Mouse (Mus musculus) kidney, embryonic 14.5 days (tissue): ENCODE data around the gene Lztr1. TPM values are rescaled to one million over a fixed set of nuclear protein-coding genes. Genes with fewer than 3 reads are reported as not detected.

Source experiments
- ATAC-seq: fragments of 200-750 bp; cut with Nextera tagmentation; 2 replicates; pipeline ENCODE4 v1.8.0; 2017; ENCODE audit warnings: moderate number of reproducible peaks, mild to moderate bottlenecking, moderate TSS enrichment, moderate library complexity; ENCODE audit not compliant: low FRiP score, low TSS enrichment
- H3K27ac ChIP-seq: fragments of 300-500 bp; sonication (generic); 2 replicates; pipeline ENCODE4 v1.5.1; 2014; ENCODE audit warnings: low read depth, mild to moderate bottlenecking, low read length, moderate library complexity, mixed read lengths
- H3K27me3 ChIP-seq: fragments of 300-500 bp; sonication (generic); 2 replicates; pipeline ENCODE4 v1.6.1; 2014; ENCODE audit warnings: mild to moderate bottlenecking, low read length; ENCODE audit not compliant: control insufficient read depth, insufficient read depth
- H3K36me3 ChIP-seq: fragments of 300-500 bp; sonication (generic); 2 replicates; pipeline ENCODE4 v1.6.1; 2014; ENCODE audit warnings: low read length, mixed read lengths; ENCODE audit not compliant: control insufficient read depth, insufficient read depth
- H3K4me1 ChIP-seq: fragments of 300-500 bp; sonication (generic); 2 replicates; pipeline ENCODE4 v1.6.1; 2014; ENCODE audit warnings: low read length, mixed read lengths; ENCODE audit not compliant: control insufficient read depth, insufficient read depth
- H3K4me2 ChIP-seq: fragments of 300-500 bp; sonication (generic); replicated peaks from 2 replicates; pipeline ENCODE4 v1.6.1; 2014; ENCODE audit warnings: low read depth, mild to moderate bottlenecking, low read length
- H3K4me3 ChIP-seq: fragments of 300-500 bp; sonication (generic); 2 replicates; pipeline ENCODE4 v1.5.1; 2014; ENCODE audit warnings: mild to moderate bottlenecking, low read length
- H3K9ac ChIP-seq: fragments of 300-500 bp; sonication (generic); 2 replicates; pipeline ENCODE4 v1.6.1; 2014; ENCODE audit warnings: low read depth, mild to moderate bottlenecking, low read length, moderate library complexity
- H3K9me3 ChIP-seq: fragments of 300-500 bp; sonication (generic); 2 replicates; pipeline ENCODE4 v1.6.1; 2016; ENCODE audit warnings: low read length; ENCODE audit not compliant: control insufficient read depth
- WGBS: fragments of 180-500 bp; shearing (Covaris S2); extraction: QIAGEN DNeasy Blood & Tissue Kit; methylation state at CpG from one replicate; pipeline ENCODE4 v1.1.7; 2014; 5-methylcytosine and 5-hydroxymethylcytosine counted together
- polyA plus RNA-seq: library from polyadenylated mRNA; unstranded; fragments of >200 nt; fragmentation: Nextera tagmentation; extraction: Ambion mirVana; gene quantifications from 2 replicates; pipeline ENCODE4 v1.2.1, GENCODE M21; 2014

Gene Lztr1
- polyA plus RNA-seq, 1 experiment from 2014 or later = 81.4 TPM

GRCm38 (mm10) chr16:17558811-17559210, 50.3 kb downstream of the Lztr1 start:
- Histone ChIP-seq H3K36me3 (no peaks in the 10 kb centered on the region), H3K4me1 (peaks cover 19% of the 10 kb centered on the region), H3K9ac (peak overlapping the region; percentile 14; the same call in 1 of the 2 replicates), H3K9me3 (no peaks in the 10 kb centered on the region), H3K27me3 (no peaks in the 10 kb centered on the region; the same call in 1 of the 2 replicates), H3K4me2 (peak overlapping the region; percentile 25), H3K27ac (peak overlapping the region; percentile 44), H3K4me3 (no peak overlapping the region)
- peak; percentile 5; the same call in 1 of the 2 replicates for ATAC-seq
- 1% methylated on average over 5 of the region's 5 CpGs for WGBS

- no peak for ATAC-seq
- H3K4me3 ChIP-seq = no peak overlapping the region
- peak overlapping the region; percentile 25; the same call in 1 of the 2 replicates for H3K4me2 ChIP-seq
- no peaks in the 10 kb centered on the region for H3K9me3 ChIP-seq
- H3K9ac ChIP-seq = no peak overlapping the region; the same call in 1 of the 2 replicates
- no peaks in the 10 kb centered on the region for H3K36me3 ChIP-seq
- H3K4me1 ChIP-seq = peaks cover 19% of the 10 kb centered on the region
- no peak overlapping the region; the same call in 1 of the 2 replicates for H3K27ac ChIP-seq
- 74% methylated on average over 9 of the region's 9 CpGs for WGBS
- no peaks in the 10 kb centered on the region; the same call in 1 of the 2 replicates for H3K27me3 ChIP-seq
Observed at GRCm38 (mm10) chr16:17559396-17560027, 51.0 kb downstream of the Lztr1 start.

GRCm38 (mm10) chr16:17561128-17561750, 52.8 kb downstream of the Lztr1 start, which contains the start of gene Lrrc74b:
Lrrc74b (minus strand) TSS chr16:17561247.
- peak; percentile 87 for ATAC-seq
- Histone ChIP-seq H3K9ac (peak within 1 kb of the TSS; percentile 38; the same call in 1 of the 2 replicates), H3K27me3 (no peaks in the 10 kb centered on the region; the same call in 1 of the 2 replicates), H3K9me3 (no peaks in the 10 kb centered on the region), H3K4me3 (peak within 1 kb of the TSS; percentile 30), H3K36me3 (no peaks in the 10 kb centered on the region), H3K4me2 (peak within 1 kb of the TSS; percentile 53), H3K27ac (peak within 1 kb of the TSS; percentile 56), H3K4me1 (peaks cover 19% of the 10 kb centered on the region)
- WGBS = 1% methylated on average over 22 of the region's 22 CpGs

GRCm38 (mm10) chr16:17561751-17562208, 53.3 kb downstream of the Lztr1 start, which contains the start of gene P2rx6:
P2rx6 (plus strand) TSS chr16:17561885.
- Histone ChIP-seq H3K4me3 (peak within 1 kb of the TSS; percentile 30), H3K27me3 (no peaks in the 10 kb centered on the region; the same call in 1 of the 2 replicates), H3K9ac (peak within 1 kb of the TSS; percentile 38; the same call in 1 of the 2 replicates), H3K36me3 (no peaks in the 10 kb centered on the region), H3K9me3 (no peaks in the 10 kb centered on the region), H3K4me1 (peaks cover 19% of the 10 kb centered on the region), H3K27ac (peak within 1 kb of the TSS; percentile 56), H3K4me2 (peak within 1 kb of the TSS; percentile 53)
- WGBS = 1% methylated on average over 10 of the region's 10 CpGs
- peak; percentile 73 for ATAC-seq

GRCm38 (mm10) chr16:17563580-17563979, 55.1 kb downstream of the Lztr1 start:
- H3K36me3 ChIP-seq = no peaks in the 10 kb centered on the region
- H3K9ac ChIP-seq = no peak overlapping the region
- no peaks in the 10 kb centered on the region; the same call in 1 of the 2 replicates for H3K27me3 ChIP-seq
- H3K4me1 ChIP-seq = peaks cover 15% of the 10 kb centered on the region
- WGBS = 18% methylated on average over 1 of the region's 1 CpGs
- no peaks in the 10 kb centered on the region for H3K9me3 ChIP-seq
- H3K4me2 ChIP-seq = no peak overlapping the region
- no peak overlapping the region for H3K4me3 ChIP-seq
- ATAC-seq = no peak
- no peak overlapping the region for H3K27ac ChIP-seq

- no peak overlapping the region for H3K9ac ChIP-seq
- no peak overlapping the region for H3K4me2 ChIP-seq
- H3K4me3 ChIP-seq = no peak overlapping the region
- no peaks in the 10 kb centered on the region for H3K36me3 ChIP-seq
- WGBS = 81% methylated on average over 2 of the region's 2 CpGs
- H3K9me3 ChIP-seq = no peaks in the 10 kb centered on the region
- ATAC-seq = no peak
- H3K27me3 ChIP-seq = no peaks in the 10 kb centered on the region; the same call in 1 of the 2 replicates
- H3K27ac ChIP-seq = no peak overlapping the region
- H3K4me1 ChIP-seq = peaks cover 9% of the 10 kb centered on the region
Observed at GRCm38 (mm10) chr16:17564221-17564620, 55.7 kb downstream of the Lztr1 start.

GRCm38 (mm10) chr16:17564771-17565170, 56.3 kb downstream of the Lztr1 start:
- H3K4me2 ChIP-seq = no peak overlapping the region
- H3K4me1 ChIP-seq = peaks cover 7% of the 10 kb centered on the region
- H3K27ac ChIP-seq = no peak overlapping the region
- H3K36me3 ChIP-seq = no peaks in the 10 kb centered on the region
- WGBS = 77% methylated on average over 3 of the region's 3 CpGs
- no peak for ATAC-seq
- no peak overlapping the region for H3K9ac ChIP-seq
- no peaks in the 10 kb centered on the region for H3K9me3 ChIP-seq
- no peaks in the 10 kb centered on the region; the same call in 1 of the 2 replicates for H3K27me3 ChIP-seq
- H3K4me3 ChIP-seq = no peak overlapping the region

- H3K27ac ChIP-seq = no peak overlapping the region
- ATAC-seq = no peak
- H3K27me3 ChIP-seq = no peaks in the 10 kb centered on the region; the same call in 1 of the 2 replicates
- H3K36me3 ChIP-seq = no peaks in the 10 kb centered on the region
- H3K4me1 ChIP-seq = no peaks in the 10 kb centered on the region
- H3K4me3 ChIP-seq = no peak overlapping the region
- no peak overlapping the region for H3K4me2 ChIP-seq
- H3K9ac ChIP-seq = no peak overlapping the region
- WGBS = 14% methylated on average over 4 of the region's 4 CpGs
- H3K9me3 ChIP-seq = no peaks in the 10 kb centered on the region
Observed at GRCm38 (mm10) chr16:17566186-17566585, 57.7 kb downstream of the Lztr1 start.
